Mouse (Mus musculus): ENCODE measurements around the gene Terf2ip. TPM values are rescaled to one million over a fixed set of nuclear protein-coding genes. Genes with fewer than 3 reads are reported as not detected.

The Terf2ip gene
- polyA plus RNA-seq, 1 experiment: not detected

DNA sequence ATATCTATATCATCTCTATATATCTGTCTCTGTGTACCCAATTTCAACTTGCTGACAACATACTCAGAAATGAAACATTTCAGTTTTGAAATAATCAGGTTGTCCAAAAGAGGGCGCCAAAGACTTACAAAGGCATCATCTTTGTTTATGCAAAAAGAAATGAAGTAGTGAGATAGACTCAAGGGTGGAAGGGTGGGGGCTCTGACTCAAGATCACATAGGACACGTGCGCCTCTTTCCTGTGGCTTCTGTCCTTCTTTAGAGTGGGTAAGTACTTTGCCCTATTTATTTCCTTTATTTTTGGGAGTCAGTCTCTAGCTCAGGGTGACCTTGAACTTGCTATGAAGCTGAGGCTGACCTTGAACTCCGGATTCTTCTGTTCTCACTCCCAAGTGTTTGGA, 50.2 kb downstream of the Terf2ip start:
- no peak overlapping the region for H3K27ac ChIP-seq (ENCODE audit: insufficient read depth, low read depth, low read length)
- 28% methylated on average over 4 of the region's 4 CpGs for WGBS
- no peaks in the 10 kb centered on the region for H3K4me1 ChIP-seq (ENCODE audit: control insufficient read depth, insufficient read depth, low read length)
- no peak overlapping the region for H3K4me3 ChIP-seq (ENCODE audit: insufficient read depth, low read depth, low read length)
- TF ChIP-seq CTCF (IDR thresholded peaks at IDR 0.05; ENCODE audit: insufficient read depth, low read depth, low read length) (no peak), POLR2A (IDR thresholded peaks at IDR 0.05; ENCODE audit: insufficient read depth, low read depth, low read length) (no peak)

Other genes starting within 250 kb of the Terf2ip start
- not detected in 2 replicates for gene Cfdp1, start 157.1 kb upstream of the Terf2ip start, polyA plus RNA-seq (2012; ENCODE audit: insufficient read depth, insufficient read length, low replicate concordance, missing spikeins)
- not detected in 2 replicates for gene Tmem170, start 134.6 kb upstream of the Terf2ip start, polyA plus RNA-seq (2012; ENCODE audit: insufficient read depth, insufficient read length, low replicate concordance, missing spikeins)
- not detected in 2 replicates for gene Chst5, start 101.0 kb upstream of the Terf2ip start, polyA plus RNA-seq (2012; ENCODE audit: insufficient read depth, insufficient read length, low replicate concordance, missing spikeins)
- gene Tmem231, start 77.5 kb upstream of the Terf2ip start, polyA plus RNA-seq (2012; ENCODE audit: insufficient read depth, insufficient read length, low replicate concordance, missing spikeins): not detected in 2 replicates
- gene Gabarapl2, start 70.7 kb upstream of the Terf2ip start, polyA plus RNA-seq (2012; ENCODE audit: insufficient read depth, insufficient read length, low replicate concordance, missing spikeins): not detected in 2 replicates
- gene Adat1, start 19.1 kb upstream of the Terf2ip start, polyA plus RNA-seq (2012; ENCODE audit: insufficient read depth, insufficient read length, low replicate concordance, missing spikeins): 148 TPM in 1 of 2 replicates, not detected in the other
- gene Kars, start 75 bp upstream of the Terf2ip start, polyA plus RNA-seq (2012; ENCODE audit: insufficient read depth, insufficient read length, low replicate concordance, missing spikeins): not detected in 2 replicates
- gene Gm6793, start 3.6 kb downstream of the Terf2ip start, polyA plus RNA-seq (2012; ENCODE audit: insufficient read depth, insufficient read length, low replicate concordance, missing spikeins): not detected in 2 replicates